Mouse (Mus musculus) macrophage (primary cell): Measurements from ENCODE around the gene Sort1. TPM values are rescaled to one million over a fixed set of nuclear protein-coding genes. Genes with fewer than 3 reads are reported as not detected.

ENCODE experiments used
- H3K27ac ChIP-seq: fragments of 350-480 bp; formaldehyde crosslinking; 2 replicates; pipeline ENCODE4 v1.9.0; 2021
- H3K36me3 ChIP-seq: fragments of 350-480 bp; formaldehyde crosslinking; 2 replicates; pipeline ENCODE4 v1.9.0; 2021; ENCODE audit errors: inconsistent target
- H3K4me3 ChIP-seq: fragments of 350-480 bp; formaldehyde crosslinking; 2 replicates; pipeline ENCODE4 v1.9.0; 2021; ENCODE audit errors: inconsistent target
- H3K79me2 ChIP-seq: fragments of 350-480 bp; formaldehyde crosslinking; 2 replicates; pipeline ENCODE4 v1.9.0; 2021; ENCODE audit errors: inconsistent target
- WGBS: methylation state at CpG from one replicate; pipeline ENCODE4 v1.1.7; 2026; ENCODE audit warnings: inconsistent platforms; ENCODE audit not compliant: missing documents; 5-methylcytosine and 5-hydroxymethylcytosine counted together
- polyA plus RNA-seq: library from polyadenylated mRNA; stranded (reverse); fragments of 250-400 nt; gene quantifications from 3 replicates; pipeline ENCODE4 v1.2.4, GENCODE M21; 2018; ENCODE audit warnings: inconsistent platforms

The Sort1 gene
- polyA plus RNA-seq, 1 experiment from 2014 or later: 55.7 TPM

DNA sequence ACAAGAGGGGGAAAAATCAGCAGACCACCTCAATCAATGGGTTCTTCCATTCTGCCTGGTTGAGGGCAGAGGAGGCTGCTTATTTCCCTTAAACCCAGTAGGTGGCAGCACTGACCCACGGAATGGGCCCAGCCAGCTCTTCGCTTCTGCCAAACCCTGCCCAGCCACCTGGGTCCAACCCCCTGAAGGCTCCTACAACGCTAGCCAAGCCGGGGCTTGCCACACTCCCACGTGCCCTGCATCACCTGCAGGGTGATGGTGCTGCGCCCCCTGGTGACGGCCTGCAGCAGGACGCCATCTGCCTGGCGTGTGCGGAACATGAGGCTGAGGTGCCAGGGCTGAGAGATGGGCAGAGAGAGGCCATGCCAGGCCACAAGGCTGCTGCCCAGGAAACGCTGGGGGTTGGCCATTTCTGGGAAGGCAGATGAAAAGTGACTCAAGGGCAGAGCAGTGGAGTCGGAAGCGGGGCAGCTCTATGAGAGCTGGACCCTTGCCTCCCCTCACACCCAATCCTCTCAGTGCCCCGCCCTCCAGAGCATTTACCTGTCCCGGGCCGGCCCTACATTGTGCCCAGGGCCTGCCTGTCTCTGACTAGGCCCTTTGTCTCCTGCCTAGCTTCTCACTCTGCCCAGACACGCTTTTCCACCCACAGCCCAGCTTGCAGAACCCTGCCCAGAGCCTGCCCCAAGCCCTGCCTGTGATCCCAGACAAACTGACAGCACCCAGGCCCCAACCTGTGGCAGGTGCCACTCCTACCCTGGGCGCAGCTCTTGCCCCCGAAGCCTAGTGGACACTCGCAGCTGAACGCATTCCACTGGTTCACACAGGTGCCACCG is 118.0 kb downstream of the Sort1 start:
- Histone ChIP-seq H3K27ac (no peak overlapping the region), H3K4me3 (no peak overlapping the region), H3K79me2 (no peaks in the 10 kb centered on the region), H3K36me3 (no peaks in the 10 kb centered on the region)
- WGBS: 37% methylated on average over 22 of the region's 22 CpGs

DNA sequence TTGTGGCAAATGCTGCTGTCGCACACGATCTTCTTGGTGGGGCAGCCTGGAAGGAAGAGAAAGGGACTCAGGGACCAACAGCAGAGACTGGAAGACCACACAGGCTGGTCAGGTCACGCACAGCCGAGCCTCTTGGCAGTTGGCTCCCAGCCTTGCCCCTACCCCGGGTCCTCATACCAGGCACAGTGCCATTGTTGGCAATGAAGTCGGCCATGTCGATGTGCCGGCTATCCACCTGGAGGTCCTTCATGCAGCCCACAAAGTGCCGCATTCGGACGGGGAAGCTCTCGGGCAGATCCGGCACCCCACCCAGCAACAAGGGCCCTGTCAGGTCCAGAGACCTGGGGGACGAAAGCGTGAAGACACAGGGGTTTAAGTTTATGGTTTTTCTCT is 118.6 kb downstream of the Sort1 start:
- H3K4me3 ChIP-seq: no peak overlapping the region
- H3K79me2 ChIP-seq: no peaks in the 10 kb centered on the region
- 95% methylated on average over 15 of the region's 15 CpGs for WGBS
- no peak overlapping the region for H3K27ac ChIP-seq
- no peaks in the 10 kb centered on the region for H3K36me3 ChIP-seq

DNA sequence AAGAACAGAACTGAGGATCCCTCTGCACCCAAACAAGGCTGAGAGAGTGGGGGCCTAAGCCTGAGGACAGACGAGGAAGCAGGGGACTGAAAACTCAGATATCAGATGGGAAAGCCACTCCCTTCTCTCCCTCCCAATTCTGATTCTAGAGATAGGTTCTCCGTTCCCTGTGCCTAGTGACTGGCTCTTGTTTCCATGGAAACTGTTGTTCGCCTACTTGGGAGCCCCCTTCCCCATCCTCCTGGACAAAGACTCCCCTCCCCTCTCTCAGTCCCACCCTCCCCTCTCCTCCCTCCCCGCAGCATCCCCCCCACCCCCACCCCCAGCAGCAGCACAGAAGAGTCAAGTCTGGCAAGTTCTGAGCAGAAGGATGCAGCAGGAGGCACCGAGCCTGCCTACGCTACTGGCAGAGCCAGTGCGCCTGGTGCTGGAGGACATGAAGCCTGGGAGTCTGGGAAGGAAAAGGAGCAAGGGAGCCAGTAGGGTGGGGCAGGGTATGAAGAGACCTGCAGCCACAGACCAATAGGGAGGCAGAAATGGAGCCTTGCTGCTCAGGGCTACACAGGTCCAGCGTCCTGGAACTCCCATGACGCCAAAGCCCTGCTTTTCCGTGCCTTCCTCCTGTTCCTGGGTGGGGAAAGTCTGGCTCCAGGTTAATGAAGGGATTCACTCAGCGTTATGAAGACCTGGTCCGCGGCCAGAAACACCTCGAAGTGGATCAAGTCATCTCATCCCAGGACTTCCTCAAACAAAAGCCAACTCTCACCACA is 121.8 kb downstream of the Sort1 start:
- Histone ChIP-seq H3K79me2 (no peaks in the 10 kb centered on the region), H3K27ac (no peak overlapping the region), H3K36me3 (no peaks in the 10 kb centered on the region), H3K4me3 (no peak overlapping the region)
- WGBS: 91% methylated on average over 13 of the region's 14 CpGs

DNA sequence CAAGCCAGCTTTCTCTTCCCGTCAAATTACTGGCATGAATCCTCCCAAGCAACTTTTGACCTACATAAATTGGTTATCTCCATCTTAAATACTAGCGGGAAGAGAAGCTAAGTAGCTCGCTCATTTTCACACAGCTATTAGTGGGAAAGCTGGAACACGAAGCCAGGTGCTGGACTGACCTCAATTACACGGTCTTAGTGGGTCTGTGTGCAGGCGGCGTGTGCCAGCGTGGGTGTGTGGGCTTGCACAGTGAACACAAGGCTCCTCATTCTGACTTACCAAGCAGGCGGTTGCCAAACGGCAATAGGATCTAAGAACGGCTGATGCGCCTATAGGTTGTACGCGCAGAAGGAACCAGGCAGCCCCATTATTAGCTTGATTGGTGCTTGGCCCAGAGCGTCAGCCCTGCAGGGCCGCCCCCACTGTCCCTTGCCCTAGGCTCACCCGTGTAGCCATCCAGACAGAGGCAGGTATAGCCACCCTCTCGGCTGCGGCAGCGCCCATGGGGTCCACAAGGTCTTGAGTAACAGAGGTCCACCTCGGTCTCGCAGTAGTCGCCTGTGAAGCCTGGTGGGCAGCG is 122.5 kb downstream of the Sort1 start:
- 90% methylated on average over 21 of the region's 24 CpGs for WGBS
- H3K79me2 ChIP-seq: no peaks in the 10 kb centered on the region
- no peaks in the 10 kb centered on the region for H3K36me3 ChIP-seq
- no peak overlapping the region for H3K27ac ChIP-seq
- no peak overlapping the region for H3K4me3 ChIP-seq

DNA sequence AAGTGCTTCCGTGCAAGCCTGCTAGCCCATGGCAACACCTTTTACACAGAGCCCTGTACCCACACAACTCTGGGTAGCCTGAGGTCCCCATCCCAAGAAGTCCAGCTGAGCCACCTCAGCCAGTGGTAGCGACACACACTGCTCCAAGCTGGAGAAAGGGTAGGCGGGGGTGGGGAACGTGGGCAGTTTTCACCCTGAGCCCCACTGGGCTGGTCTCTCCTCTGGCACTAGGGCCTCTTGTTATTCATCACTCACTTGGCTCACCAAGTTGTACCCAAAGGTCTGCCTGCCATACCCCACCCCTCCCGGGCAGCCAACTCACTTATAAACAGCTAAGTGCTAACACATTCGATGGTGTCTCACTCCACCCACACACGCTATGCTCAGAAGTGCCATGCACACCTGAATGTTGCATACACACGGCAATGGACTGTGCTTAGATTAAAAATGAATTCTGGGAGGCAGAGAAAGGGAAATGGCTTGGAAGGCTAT is 124.7 kb downstream of the Sort1 start:
- 93% methylated on average over 8 of the region's 8 CpGs for WGBS
- H3K4me3 ChIP-seq: no peak overlapping the region
- H3K36me3 ChIP-seq: no peaks in the 10 kb centered on the region
- H3K27ac ChIP-seq: no peak overlapping the region
- no peaks in the 10 kb centered on the region for H3K79me2 ChIP-seq

- Histone ChIP-seq H3K4me3 (no peak overlapping the region), H3K79me2 (no peaks in the 10 kb centered on the region), H3K36me3 (no peaks in the 10 kb centered on the region), H3K27ac (no peak overlapping the region)
- 83% methylated on average over 8 of the region's 8 CpGs for WGBS
Observed at GRCm38 (mm10) chr3:108409656-108410358, 125.9 kb downstream of the Sort1 start.

DNA sequence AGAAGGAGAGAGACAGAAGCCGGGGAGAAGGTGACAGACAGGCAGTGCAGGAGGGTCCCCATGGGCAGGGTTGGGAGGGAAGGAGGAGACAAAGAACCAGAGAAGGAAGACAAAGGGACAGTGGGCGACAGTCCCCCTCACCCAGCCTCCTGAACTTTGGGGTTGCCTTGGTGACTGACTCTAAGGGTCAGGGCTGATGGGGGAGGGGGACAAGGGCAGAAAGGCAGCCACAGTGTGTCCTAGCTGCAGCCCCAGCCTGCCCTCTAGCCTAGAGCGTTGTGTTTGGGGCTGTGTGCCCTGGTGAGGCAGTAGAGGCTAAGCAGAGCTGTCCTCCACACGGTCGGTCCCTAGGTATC is 126.5 kb downstream of the Sort1 start:
- H3K36me3 ChIP-seq: no peaks in the 10 kb centered on the region
- H3K27ac ChIP-seq: no peak overlapping the region
- WGBS: 79% methylated on average over 5 of the region's 5 CpGs
- H3K79me2 ChIP-seq: no peaks in the 10 kb centered on the region
- H3K4me3 ChIP-seq: no peak overlapping the region

Other genes with a start within 250 kb of the Sort1 start
- 10.1 to 17.6 TPM (median 15.1 TPM) in 3 replicates for gene Gstm4, start 239.2 kb upstream of the Sort1 start, polyA plus RNA-seq
- gene Ampd2, start 197.4 kb upstream of the Sort1 start, polyA plus RNA-seq: 7.1 to 19.1 TPM (median 17.7 TPM) in 3 replicates
- gene Gnat2, start 191.3 kb upstream of the Sort1 start, polyA plus RNA-seq: not detected in 3 replicates
- gene Gnai3, start 137.9 kb upstream of the Sort1 start, polyA plus RNA-seq: 64.3 to 104 TPM (median 77.4 TPM) in 3 replicates
- not detected in 3 replicates for gene Gpr61, start 129.2 kb upstream of the Sort1 start, polyA plus RNA-seq
- gene Amigo1, start 97.7 kb upstream of the Sort1 start, polyA plus RNA-seq: 0.90 to 2.1 TPM (median 1.1 TPM) in 3 replicates
- 7.2 to 11.4 TPM (median 8.4 TPM) in 3 replicates for gene Cyb561d1, start 82.9 kb upstream of the Sort1 start, polyA plus RNA-seq
- 1.9 to 3.0 TPM (median 2.4 TPM) in 3 replicates for gene Atxn7l2, start 73.1 kb upstream of the Sort1 start, polyA plus RNA-seq
- gene Sypl2, start 57.4 kb upstream of the Sort1 start, polyA plus RNA-seq: 0.04 TPM in 1 of 3 replicates, not detected in the others
- 106 to 127 TPM (median 113 TPM) in 3 replicates for gene Psma5, start 27.2 kb upstream of the Sort1 start, polyA plus RNA-seq
- gene Mybphl, start 80.8 kb downstream of the Sort1 start, polyA plus RNA-seq: not detected in 3 replicates
- gene Psrc1, start 99.8 kb downstream of the Sort1 start, polyA plus RNA-seq: 3.1 to 7.0 TPM (median 3.1 TPM) in 3 replicates
- gene Celsr2, start 131.5 kb downstream of the Sort1 start, polyA plus RNA-seq: 0.30 TPM in 1 of 3 replicates, not detected in the others
- 98.2 to 210 TPM (median 113 TPM) in 3 replicates for gene Sars, start 161.1 kb downstream of the Sort1 start, polyA plus RNA-seq